ENCODE assay signal across 9 mouse cellular contexts in the genomic region with DNA sequence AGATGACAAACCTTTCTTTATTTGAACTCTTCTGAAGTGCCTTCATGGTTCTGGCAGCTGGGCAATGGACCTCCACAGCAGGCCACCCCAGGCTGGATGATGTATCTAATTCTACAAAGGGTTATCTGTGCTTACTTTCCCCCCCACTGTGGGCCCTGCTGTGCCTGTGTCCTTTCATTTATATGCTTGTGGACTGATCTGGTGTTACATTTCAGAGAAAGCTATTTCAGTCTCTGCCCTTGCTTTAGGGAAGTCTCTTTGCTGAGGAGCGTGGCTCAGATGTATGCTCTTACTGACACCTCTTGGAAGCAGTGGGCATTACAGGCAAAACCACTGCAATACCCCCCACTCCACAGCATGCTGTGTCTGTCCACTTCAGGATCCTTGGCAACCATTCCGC. TPM values are rescaled to one million over a fixed set of nuclear protein-coding genes. Genes with fewer than 3 reads are reported as not detected.
A peak's percentile ranks its signal among the peaks of the same experiment; 100 is the strongest.
DNase-seq lines count a peak whose midpoint lies in the region; ATAC-seq lines count a peak whose summit lies in the region.
"Had no signal": no experiment of that assay in that cellular context is flagged by ENCODE, and none has a peak within 500 bp of the region (broad histone marks: within the 10 kb centered on the region; RNA-seq: fewer than 3 reads in every experiment).

No protein-coding gene starts in this region.

- H3K4me3 ChIP-seq in kidney, embryonic 15.5 days (replicated peaks), result no peak overlapping the region
- no peak overlapping the region for H3K4me3 ChIP-seq in forebrain, embryonic 14.5 days (ENCODE audit: low read depth, low read length)
- no peak overlapping the region for H3K4me3 ChIP-seq in liver, embryonic 12.5 days
- H3K4me3 ChIP-seq: neural tube, embryonic 13.5 days had no signal

- H3K9me3 ChIP-seq in kidney, embryonic 15.5 days (replicated peaks), result no peaks in the 10 kb centered on the region
- no peaks in the 10 kb centered on the region for H3K9me3 ChIP-seq in forebrain, embryonic 14.5 days (replicated peaks; ENCODE audit: control insufficient read depth, low read length)
- H3K9me3 ChIP-seq in liver, embryonic 12.5 days (replicated peaks), result no peaks in the 10 kb centered on the region
- H3K9me3 ChIP-seq: neural tube, embryonic 13.5 days had no signal

- no peaks in the 10 kb centered on the region for H3K27me3 ChIP-seq in kidney, embryonic 15.5 days
- no peaks in the 10 kb centered on the region for H3K27me3 ChIP-seq in forebrain, embryonic 14.5 days (replicated peaks; ENCODE audit: control insufficient read depth, insufficient read depth, low read length)
- no peaks in the 10 kb centered on the region for H3K27me3 ChIP-seq in liver, embryonic 12.5 days (replicated peaks)
- H3K27me3 ChIP-seq: neural tube, embryonic 13.5 days had no signal

- no peak overlapping the region for H3K9ac ChIP-seq in kidney, embryonic 15.5 days
- H3K9ac ChIP-seq in forebrain, embryonic 14.5 days (ENCODE audit: low read length), result no peak overlapping the region
- no peak overlapping the region for H3K9ac ChIP-seq in liver, embryonic 12.5 days
- H3K9ac ChIP-seq: neural tube, embryonic 13.5 days had no signal

- H3K27ac ChIP-seq in kidney, embryonic 15.5 days, result no peak overlapping the region
- no peak overlapping the region for H3K27ac ChIP-seq in forebrain, embryonic 14.5 days (ENCODE audit: low read depth, low read length)
- no peak overlapping the region for H3K27ac ChIP-seq in liver, embryonic 12.5 days
- H3K27ac ChIP-seq: neural tube, embryonic 13.5 days had no signal

- ATAC-seq in kidney, embryonic 15.5 days (replicated peaks; ENCODE audit: low FRiP score), result no peak
- ATAC-seq in forebrain, embryonic 14.5 days, result no peak
- ATAC-seq in hematopoietic stem cell, adult 5-6 weeks (replicated peaks in 1 of 2; ENCODE audit: insufficient read depth in 1 of 2, low FRiP score in 2 of 2, low TSS enrichment in 1 of 2, low read depth in 1 of 2, poor library complexity in 2 of 2, severe bottlenecking in 2 of 2), result peak; percentile 95 to 96
- ATAC-seq in liver, embryonic 12.5 days, result peak; percentile 59; the same call in 1 of the 2 replicates

- peak; percentile 14 for DNase-seq in kidney, adult 11 months
- DNase-seq in MN1 (ENCODE audit: low spot score), result peak; percentile 50
- DNase-seq in forebrain, embryonic 14.5 days (ENCODE audit: low spot score), result peak; percentile 28
- peak; percentile 21 for DNase-seq in retina, postnatal 1 day
- no peak for DNase-seq in ovary, adult 18-20 months (ENCODE audit: low spot score)

- H3K4me2 ChIP-seq in kidney, embryonic 15.5 days, result no peak overlapping the region
- H3K4me2 ChIP-seq in forebrain, embryonic 14.5 days (ENCODE audit: low read length), result no peak overlapping the region
- no peak overlapping the region for H3K4me2 ChIP-seq in liver, embryonic 12.5 days
- H3K4me2 ChIP-seq: neural tube, embryonic 13.5 days had no signal

- WGBS in kidney, embryonic 15.5 days, result 32% methylated on average over 2 of the region's 2 CpGs
- 24% methylated on average over 2 of the region's 2 CpGs for WGBS in forebrain, embryonic 14.5 days
- 19% methylated on average over 2 of the region's 2 CpGs for WGBS in liver, embryonic 12.5 days (ENCODE audit: insufficient replicate concordance)

- H3K36me3 ChIP-seq in kidney, embryonic 15.5 days, result no peaks in the 10 kb centered on the region
- H3K36me3 ChIP-seq in forebrain, embryonic 14.5 days (ENCODE audit: control insufficient read depth, insufficient read depth, low read length), result no peaks in the 10 kb centered on the region
- no peaks in the 10 kb centered on the region for H3K36me3 ChIP-seq in liver, embryonic 12.5 days
- H3K36me3 ChIP-seq: neural tube, embryonic 13.5 days had no signal

- no peaks in the 10 kb centered on the region for H3K4me1 ChIP-seq in kidney, embryonic 15.5 days
- H3K4me1 ChIP-seq in forebrain, embryonic 14.5 days (ENCODE audit: control insufficient read depth, insufficient read depth, low read length), result no peaks in the 10 kb centered on the region
- no peaks in the 10 kb centered on the region for H3K4me1 ChIP-seq in liver, embryonic 12.5 days
- H3K4me1 ChIP-seq: neural tube, embryonic 13.5 days had no signal

RNA-seq across cellular contexts. Expression of a gene that starts 44.9 kb away (rescaled TPM):
- polyA plus RNA-seq in kidney, embryonic 15.5 days (2015; fragmentation: Nextera tagmentation; extraction: Ambion mirVana), result 257 and 267 TPM in 2 replicates
- polyA plus RNA-seq in forebrain, embryonic 14.5 days (2014; fragmentation: Nextera tagmentation; extraction: Ambion mirVana), result 134 and 153 TPM in 2 replicates
- total RNA-seq in hematopoietic stem cell, adult 5-6 weeks (2017), result 67.0 and 88.5 TPM in 2 replicates
- 211 and 215 TPM in 2 replicates for polyA plus RNA-seq in liver, embryonic 12.5 days (2016; fragmentation: Nextera tagmentation; extraction: Ambion mirVana)

RNA-seq across cellular contexts. Expression of a gene that starts 45.1 kb away (rescaled TPM):
- polyA plus RNA-seq in kidney, embryonic 15.5 days (2015; fragmentation: Nextera tagmentation; extraction: Ambion mirVana), result 17.2 and 18.2 TPM in 2 replicates
- 12.2 and 16.3 TPM in 2 replicates for polyA plus RNA-seq in forebrain, embryonic 14.5 days (2014; fragmentation: Nextera tagmentation; extraction: Ambion mirVana)
- total RNA-seq in hematopoietic stem cell, adult 5-6 weeks (2017), result 9.6 and 13.9 TPM in 2 replicates
- 9.6 and 10.9 TPM in 2 replicates for polyA plus RNA-seq in liver, embryonic 12.5 days (2016; fragmentation: Nextera tagmentation; extraction: Ambion mirVana)

Comparison
In these comparisons a context has a peak if more than half of its experiments do, and no peak if none do; other contexts are left out.
1. ATAC-seq: peak in hematopoietic stem cell, adult 5-6 weeks (2 of 2) and liver, embryonic 12.5 days (single experiment); none in kidney, embryonic 15.5 days (single experiment) and forebrain, embryonic 14.5 days (single experiment).